Mouse (Mus musculus) cerebellum, adult 11 months (tissue): ENCODE results near the gene Cntrob.
"Not testable (repeated sequence)": the region's sequence is repeated elsewhere in the genome, so short reads cannot be mapped to it uniquely, and the experiment has no call there.

Source experiments
- DNase-seq: peaks from one replicate; pipeline ENCODE4 v3.0.0; 2022

The Cntrob gene

GRCm38 (mm10) chr11:69340161-69341131, 16.9 kb upstream of the Cntrob start, which contains the start of gene Rnf227:
TSS of gene Rnf227 (plus strand) at chr11:69340461.
- peak; percentile 77 for DNase-seq

- no peak for DNase-seq
Observed at GRCm38 (mm10) chr11:69334796-69335195, 11.2 kb upstream of the Cntrob start.

DNA sequence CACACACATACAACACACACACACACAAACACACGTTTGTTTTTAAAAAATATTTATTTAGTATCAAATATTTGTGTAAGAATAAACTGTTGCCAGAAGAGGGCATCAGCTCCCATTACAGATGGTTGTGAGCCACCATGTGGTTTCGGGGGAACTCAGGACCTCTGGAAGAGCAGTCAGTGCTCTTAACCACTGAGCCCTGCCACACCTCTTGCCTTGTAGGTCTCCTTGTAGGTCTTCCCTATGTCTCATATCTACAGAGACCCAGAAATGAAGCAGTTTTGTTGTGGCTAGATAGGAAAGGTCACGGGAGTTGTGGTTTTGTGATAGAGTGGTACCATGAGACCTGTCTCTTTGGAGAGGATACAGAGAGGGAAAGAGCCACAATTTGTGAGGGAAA, 10.3 kb upstream of the Cntrob start:
- DNase-seq = no peak

- DNase-seq = no peak
Observed at GRCm38 (mm10) chr11:69332713-69333253, 9.2 kb upstream of the Cntrob start.

- peak; percentile 72 for DNase-seq
Observed at GRCm38 (mm10) chr11:69331929-69332405, 8.4 kb upstream of the Cntrob start.

- DNase-seq = no peak
Observed at GRCm38 (mm10) chr11:69331152-69331551, 7.6 kb upstream of the Cntrob start.

DNA sequence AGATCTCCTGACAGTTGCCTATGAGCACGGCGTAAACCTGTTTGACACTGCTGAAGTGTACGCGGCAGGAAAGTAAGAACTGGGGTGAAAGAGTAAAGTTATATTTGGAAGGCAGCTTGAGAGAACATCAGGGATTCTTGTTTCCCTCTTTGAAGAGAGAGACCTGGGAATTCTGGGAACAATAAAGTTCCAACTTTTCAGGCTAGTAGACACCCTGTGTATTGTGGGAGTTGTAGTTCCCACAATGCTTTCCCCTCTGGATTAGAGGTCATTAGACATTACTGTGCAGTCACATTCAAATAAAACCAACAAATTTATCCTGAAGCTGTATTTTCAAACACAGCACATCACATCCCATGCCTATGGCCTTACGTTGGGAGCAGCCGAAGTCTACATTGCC, 4.9 kb upstream of the Cntrob start:
- no peak for DNase-seq

DNA sequence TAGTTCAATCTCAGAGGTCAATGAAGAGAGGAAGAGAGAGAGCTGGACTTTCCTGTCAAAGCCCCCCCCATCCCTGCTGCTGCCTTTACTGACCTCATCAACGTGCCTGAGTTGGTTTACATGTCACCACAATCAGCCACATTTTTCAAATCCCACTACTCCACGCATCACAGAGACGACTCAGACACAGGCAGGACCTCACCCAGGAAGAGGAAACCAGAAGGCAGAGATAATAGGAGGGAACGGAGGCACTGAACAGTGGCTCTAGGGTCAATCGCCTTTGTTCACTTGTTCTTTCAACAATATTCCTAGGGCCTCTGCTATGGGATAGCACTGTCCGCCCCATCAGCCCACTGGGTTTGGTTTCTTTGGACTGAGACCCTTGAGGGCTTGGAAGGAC, 4.1 kb upstream of the Cntrob start:
- DNase-seq = no peak

- DNase-seq = no peak
Observed at GRCm38 (mm10) chr11:69327157-69327442, 3.5 kb upstream of the Cntrob start.

DNA sequence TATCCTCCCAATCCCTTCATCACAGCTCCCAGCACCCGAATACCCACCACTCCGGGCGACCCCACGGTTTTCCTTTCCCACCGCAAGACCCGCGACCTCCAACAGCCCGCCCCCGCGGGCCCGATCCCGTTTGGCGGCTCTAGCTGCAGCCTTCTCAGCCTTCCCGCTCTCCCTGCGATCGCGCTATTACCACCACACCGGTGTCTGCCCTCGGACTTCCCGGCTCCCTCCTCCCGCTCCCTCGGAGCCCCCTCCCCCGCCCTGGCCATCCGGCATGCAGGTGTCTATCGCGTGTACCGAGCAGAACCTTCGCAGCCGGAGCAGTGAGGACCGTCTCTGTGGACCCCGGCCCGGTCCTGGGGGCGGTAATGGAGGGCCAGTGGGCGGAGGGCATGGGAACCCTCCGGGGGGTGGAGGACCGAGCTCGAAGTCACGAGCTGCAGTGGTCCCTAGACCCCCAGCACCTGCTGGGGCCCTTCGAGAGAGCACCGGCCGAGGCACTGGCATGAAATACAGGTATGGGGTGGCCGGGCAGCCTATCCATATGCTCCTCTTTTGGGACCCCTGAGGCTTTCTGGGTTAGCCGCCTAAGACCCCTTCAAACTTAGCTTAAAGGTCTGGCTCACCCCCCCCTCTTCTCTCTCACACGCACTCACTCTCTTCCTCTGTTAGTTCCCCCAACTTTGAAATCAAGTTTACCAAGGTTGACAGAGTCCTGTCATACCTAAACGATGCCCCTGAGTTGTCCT, 3.0 kb upstream of the Cntrob start:
- DNase-seq = no peak

DNA sequence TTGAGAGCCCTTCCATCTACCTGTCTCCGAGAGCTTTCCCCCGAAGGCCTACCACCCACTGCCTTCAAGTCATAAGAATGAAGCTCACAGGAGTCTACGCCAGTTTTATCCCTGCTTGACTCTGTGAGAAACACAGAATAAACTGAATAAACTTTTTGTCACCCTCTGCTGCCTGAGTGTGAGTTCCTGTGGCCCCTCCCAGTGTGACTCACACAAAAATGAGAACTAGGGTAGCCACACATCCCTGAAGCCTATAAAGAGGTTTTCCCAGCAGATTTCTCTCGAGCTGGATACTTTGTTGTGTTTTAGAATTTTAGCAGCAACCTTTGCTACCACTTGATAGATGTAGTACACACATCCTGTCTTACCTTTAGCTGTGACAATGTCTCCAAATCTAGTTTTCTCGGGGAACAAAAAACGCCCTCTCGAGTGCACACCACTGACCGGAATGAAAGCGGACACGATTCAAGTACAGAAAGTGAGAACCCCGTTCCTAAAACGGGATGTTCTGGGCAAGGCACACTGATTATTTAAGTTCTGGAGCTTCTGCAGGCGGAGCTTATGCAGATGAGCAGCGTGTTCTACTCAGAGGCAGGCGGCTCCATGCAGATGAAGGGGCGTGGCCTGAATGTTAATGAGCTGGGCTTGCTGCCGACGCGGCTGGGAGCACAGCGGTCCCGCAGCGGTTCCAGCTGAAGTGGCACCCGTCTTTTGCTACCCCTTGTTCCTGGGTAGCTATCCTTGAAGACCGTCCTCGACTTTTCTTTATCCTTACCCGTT, 2.2 kb upstream of the Cntrob start, which contains the start of gene Kcnab3:
Gene Kcnab3 (plus strand): TSS at position 631 of the 780 bp plus-strand sequence.
- DNase-seq = peak; percentile 66

GRCm38 (mm10) chr11:69324749-69325148, 1.2 kb upstream of the Cntrob start:
- no peak for DNase-seq

DNA sequence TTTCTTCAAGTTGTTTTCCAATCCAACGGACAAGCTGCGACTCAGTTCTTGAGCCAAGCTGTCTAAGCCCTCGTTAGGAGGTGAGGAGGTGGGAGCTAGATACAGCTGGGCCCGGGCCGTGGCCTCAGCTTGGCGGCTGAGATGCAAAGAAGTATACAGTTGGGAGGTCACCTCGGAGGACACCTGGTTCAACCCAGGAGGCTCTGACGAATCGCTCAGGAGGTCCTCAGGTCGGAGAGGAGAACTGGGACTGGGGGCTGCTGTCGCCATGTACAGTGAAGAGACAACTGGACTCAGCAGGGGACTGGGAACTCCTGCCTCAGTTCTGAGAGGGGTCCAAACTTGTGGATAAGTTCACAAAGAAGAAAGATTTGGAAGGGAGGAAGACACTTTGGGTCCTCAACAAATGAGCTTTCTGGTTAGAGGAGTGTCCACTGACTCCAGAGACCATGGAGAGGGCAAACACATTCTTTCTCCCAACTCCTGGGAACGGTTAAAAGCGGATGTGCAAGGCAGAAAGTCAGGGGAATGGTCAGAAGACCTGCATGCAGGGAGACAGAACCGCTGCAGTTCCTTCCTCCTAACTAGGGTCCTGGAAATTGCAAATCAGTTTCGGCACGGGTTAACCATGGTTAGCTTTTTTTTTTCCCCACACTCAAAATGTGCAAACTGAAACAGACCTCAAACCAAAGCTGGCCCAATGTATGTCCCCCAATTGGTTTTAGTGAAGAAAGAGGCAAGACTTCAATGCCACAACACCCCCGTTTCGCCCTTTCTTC, 693 bp downstream of the Cntrob start:
- DNase-seq = no peak

DNA sequence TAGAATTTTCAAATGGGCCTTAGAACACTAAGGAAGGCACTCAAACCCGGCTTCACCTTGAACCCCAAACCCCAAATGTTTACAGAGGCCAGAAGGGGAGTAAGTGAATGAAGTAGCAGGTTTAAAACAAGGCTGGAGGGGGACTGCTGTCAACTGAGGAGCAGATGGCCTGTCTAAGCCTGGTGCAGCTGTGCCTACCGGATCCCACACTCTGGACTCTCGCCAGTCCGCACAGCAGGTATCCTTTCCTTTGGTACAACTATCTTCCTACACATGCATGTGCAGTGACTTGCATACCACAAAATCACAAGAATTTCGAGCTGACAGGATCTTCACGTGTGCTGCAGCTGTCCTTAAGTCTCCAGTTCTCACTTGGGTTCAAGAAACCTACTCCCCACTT, 1.6 kb downstream of the Cntrob start:
- DNase-seq = no peak

DNA sequence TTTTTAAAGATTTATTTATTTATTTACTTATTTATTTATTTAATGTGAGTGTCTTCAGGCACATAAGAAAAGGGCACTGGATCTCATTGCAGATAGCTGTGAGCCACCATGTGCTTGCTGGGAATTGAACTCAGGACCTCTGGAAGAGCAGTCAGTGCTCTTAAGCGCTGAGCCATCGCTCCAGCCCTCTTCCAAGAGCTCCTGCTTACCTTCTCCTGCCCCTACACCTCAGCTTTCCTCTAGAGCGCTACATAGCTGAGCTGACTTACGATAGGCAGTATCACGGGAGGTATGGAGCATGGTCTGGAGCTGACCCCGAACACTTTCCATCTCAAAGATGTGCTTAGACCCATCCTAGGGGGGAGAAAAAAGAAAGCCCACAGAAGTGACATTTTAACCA, 2.0 kb downstream of the Cntrob start:
- no peak for DNase-seq

DNA sequence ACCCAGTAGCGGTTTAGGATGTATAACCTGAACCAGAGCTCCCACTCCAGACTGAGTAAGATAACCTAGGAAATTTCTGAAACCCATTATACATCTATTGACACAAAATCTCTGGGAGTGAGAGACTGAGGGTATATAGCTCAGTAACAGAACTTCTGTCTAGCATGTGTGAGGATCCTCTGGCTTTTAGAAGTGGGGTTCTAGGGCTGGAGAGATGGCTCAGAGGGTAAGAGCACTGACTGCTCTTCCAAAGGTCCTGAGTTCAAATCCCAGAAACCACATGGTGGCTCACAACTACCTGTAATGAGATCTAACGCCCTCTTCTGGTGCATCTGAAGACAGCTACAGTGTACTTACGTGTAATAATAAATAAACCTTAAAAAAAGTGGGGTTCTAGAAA, 5.6 kb downstream of the Cntrob start:
- DNase-seq = not testable (repeated sequence)

DNA sequence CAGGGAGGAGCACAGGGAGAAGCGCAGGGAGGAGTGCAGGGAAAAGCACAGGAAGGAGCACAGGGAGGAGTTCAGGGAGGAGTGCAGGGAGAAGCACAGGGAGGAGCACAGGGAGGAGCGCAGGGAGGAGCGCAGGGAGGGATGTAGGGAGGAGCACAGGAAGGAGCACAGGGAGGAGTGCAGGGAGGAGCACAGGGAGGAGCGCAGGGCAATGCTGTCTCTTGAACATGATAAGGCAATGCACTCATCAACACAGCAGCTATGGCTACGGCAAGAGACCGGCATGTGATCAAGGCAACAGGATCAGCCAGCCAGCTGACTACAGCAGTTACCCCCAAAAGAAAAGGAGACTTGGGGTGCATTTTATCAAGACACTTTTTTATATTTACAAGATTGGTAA, 7.2 kb downstream of the Cntrob start:
- DNase-seq = no peak

DNA sequence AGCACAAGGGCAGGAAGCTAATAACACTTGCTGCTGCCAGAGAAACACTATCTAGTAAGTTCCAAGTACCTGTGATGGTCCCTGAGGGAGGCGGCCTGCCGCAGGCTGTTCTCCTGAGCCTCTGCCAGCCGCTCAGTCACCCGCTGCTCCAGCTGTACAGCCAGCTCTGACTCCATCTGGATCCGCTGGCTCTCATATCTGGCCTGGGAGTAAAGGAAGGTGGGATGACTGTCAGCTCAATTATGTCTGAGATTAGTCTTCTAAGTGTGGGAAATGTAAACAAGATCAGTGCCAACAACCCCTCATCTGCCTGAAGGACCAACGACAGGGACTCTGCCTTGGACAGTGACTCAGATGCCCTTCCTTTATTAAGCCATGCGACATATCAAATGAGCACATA, 12.3 kb downstream of the Cntrob start:
- DNase-seq = no peak

GRCm38 (mm10) chr11:69306039-69306438, 17.5 kb downstream of the Cntrob start:
- no peak for DNase-seq

- DNase-seq = no peak
Observed at GRCm38 (mm10) chr11:69305291-69305690, 18.3 kb downstream of the Cntrob start.

DNA sequence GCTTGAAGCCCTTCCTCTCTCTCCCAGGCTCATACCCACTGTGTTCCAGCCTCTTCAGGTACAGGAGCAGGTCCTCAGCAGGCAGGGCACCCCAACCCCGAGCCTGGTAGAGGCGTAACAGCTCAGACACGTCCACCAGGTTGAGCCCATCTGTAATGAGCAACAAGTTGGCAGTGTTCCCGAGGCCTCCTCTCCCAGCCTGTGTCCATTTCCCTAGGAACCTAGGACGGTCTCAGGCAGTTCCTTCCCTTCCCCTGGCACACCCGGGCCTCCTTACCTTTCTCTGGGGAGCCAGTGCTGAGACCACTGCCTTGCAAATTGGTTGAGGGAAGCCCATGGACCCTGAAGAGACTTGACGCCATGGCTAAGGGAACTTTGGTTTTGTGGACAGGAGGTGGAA, 20.8 kb downstream of the Cntrob start:
- DNase-seq = no peak

DNA sequence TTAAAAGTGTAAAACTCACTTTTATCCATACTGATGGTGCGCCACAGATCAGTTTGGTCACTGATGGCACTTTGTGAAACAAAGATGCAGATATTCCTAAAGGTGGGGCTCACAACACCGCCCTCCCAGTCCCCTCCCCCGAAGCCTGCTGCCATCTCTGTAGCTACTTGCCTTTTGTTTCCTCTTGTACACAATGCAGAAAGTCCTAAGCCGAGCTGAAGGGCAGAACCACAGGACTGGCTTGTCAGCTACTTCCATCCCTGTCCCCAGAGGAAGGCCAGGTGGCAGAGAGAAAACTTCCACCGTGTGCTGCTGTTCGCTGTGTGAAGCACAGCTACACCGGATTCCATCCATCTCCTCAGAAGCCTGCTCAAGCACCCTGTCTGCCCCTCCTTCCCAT, 25.3 kb downstream of the Cntrob start:
- no peak for DNase-seq
